Mouse (Mus musculus): ENCODE data around the gene Lrrc10.

DNA sequence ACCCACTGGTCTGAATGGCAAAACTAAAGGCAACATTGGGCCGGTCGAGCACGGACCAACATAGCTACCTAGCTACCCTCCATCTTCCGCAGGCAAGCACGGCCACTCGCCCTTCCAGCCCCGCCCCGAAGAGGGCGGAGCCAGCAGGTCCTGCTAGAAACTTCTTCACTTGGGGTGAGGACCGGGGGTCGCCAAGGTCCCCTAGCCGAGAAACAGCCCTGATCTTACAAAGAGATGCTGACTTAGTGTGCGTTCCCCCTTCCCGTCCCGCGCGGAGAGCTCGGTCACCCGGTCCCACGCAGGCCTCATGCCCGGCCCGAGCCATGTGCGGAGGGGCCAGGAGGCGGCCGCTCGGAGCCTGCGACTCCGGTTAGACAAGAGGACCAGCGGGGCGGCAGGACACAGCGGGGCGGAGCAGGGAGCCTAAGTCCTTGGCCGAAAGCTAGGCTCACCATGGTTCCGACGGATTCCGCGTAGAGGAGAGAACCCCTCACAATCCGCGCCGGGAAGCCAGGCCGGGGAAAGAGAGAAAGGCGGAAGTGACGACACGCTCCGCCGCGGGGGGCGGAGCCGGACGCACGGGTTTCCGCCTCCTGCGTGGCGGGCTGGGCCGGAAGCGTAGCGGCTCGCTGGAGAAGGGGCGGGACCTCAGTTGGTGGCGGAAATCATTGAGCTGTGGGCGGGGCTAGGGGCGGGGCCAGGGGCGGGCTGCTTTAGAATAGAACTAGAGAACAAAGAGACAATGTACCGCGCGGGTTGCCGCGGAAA lies 18.3 kb downstream of the Lrrc10 start, which contains the start of gene Cct2:
- TF ChIP-seq CTCF (IDR thresholded peaks at IDR 0.05; ENCODE audit: borderline replicate concordance, insufficient read depth, low read length) = no peak
- TF ChIP-seq POLR2A (IDR thresholded peaks at IDR 0.05; ENCODE audit: low read depth, low read length) = peak; percentile 83

Data from embryonic fibroblast, embryonic 13.5 days (primary cell).